Mouse (Mus musculus) heart, adult 8-10 months (tissue): Measurements from ENCODE around the gene Ppy. TPM values are rescaled to one million over a fixed set of nuclear protein-coding genes. Genes with fewer than 3 reads are reported as not detected.

Experiments
- DNase-seq: peaks from one replicate; pipeline ENCODE4 v3.0.0; 2022; ENCODE audit warnings: low spot score
- total RNA-seq, 4 experiments: library from RNA; stranded (reverse); gene quantifications; 2 replicates each; pipeline ENCODE4 v1.2.4; 2022

The Ppy gene
- not detected for total RNA-seq

- DNase-seq = no peak
Observed at GRCm38 (mm10) chr11:102101219-102101618, at the start of gene Ppy. Gene Ppy (minus strand): TSS chr11:102101319.

GRCm38 (mm10) chr11:102147213-102147989, 46.3 kb upstream of the Ppy start:
- DNase-seq = no peak

GRCm38 (mm10) chr11:102146531-102146930, 45.4 kb upstream of the Ppy start:
- DNase-seq = no peak

GRCm38 (mm10) chr11:102146005-102146404, 44.9 kb upstream of the Ppy start:
- no peak for DNase-seq

- no peak for DNase-seq
Observed at GRCm38 (mm10) chr11:102145471-102146001, 44.4 kb upstream of the Ppy start, which contains the start of gene Nags. Gene Nags (plus strand): TSS chr11:102145513.

GRCm38 (mm10) chr11:102144957-102145470, 43.9 kb upstream of the Ppy start:
- no peak for DNase-seq

- DNase-seq = no peak
Observed at GRCm38 (mm10) chr11:102142355-102142754, 41.2 kb upstream of the Ppy start.

GRCm38 (mm10) chr11:102140508-102140907, 39.4 kb upstream of the Ppy start:
- DNase-seq = peak; percentile 71

- DNase-seq = peak; percentile 58
Observed at GRCm38 (mm10) chr11:102138447-102138740, 37.3 kb upstream of the Ppy start.

- no peak for DNase-seq
Observed at GRCm38 (mm10) chr11:102137625-102138446, 36.7 kb upstream of the Ppy start.

- DNase-seq = no peak
Observed at GRCm38 (mm10) chr11:102134516-102134915, 33.4 kb upstream of the Ppy start.

GRCm38 (mm10) chr11:102117386-102117785, 16.3 kb upstream of the Ppy start:
- no peak for DNase-seq

GRCm38 (mm10) chr11:102116241-102116640, 15.1 kb upstream of the Ppy start:
- no peak for DNase-seq

- no peak for DNase-seq
Observed at GRCm38 (mm10) chr11:102111576-102111975, 10.5 kb upstream of the Ppy start.

GRCm38 (mm10) chr11:102107732-102108131, 6.6 kb upstream of the Ppy start, which contains the start of gene Pyy:
Gene Pyy (minus strand): TSS chr11:102107832.
- DNase-seq = no peak

- no peak for DNase-seq
Observed at GRCm38 (mm10) chr11:102106911-102107310, 5.8 kb upstream of the Ppy start.

GRCm38 (mm10) chr11:102102485-102103258, 1.6 kb upstream of the Ppy start:
- DNase-seq = peak; percentile 18

GRCm38 (mm10) chr11:102096887-102097391, 4.2 kb downstream of the Ppy start:
- no peak for DNase-seq

GRCm38 (mm10) chr11:102096446-102096845, 4.7 kb downstream of the Ppy start:
- no peak for DNase-seq

GRCm38 (mm10) chr11:102095676-102096075, 5.4 kb downstream of the Ppy start:
- no peak for DNase-seq

- peak; percentile 55 for DNase-seq
Observed at GRCm38 (mm10) chr11:102089088-102089808, 11.9 kb downstream of the Ppy start.
